Mouse (Mus musculus) embryonic facial prominence, embryonic 13.5 days (tissue): ENCODE measurements around the gene Nrcam. TPM values are rescaled to one million over a fixed set of nuclear protein-coding genes. Genes with fewer than 3 reads are reported as not detected.

Experiments
- ATAC-seq: fragments of 200-750 bp; cut with Nextera tagmentation; 2 replicates; pipeline ENCODE4 v1.8.0; 2017; ENCODE audit warnings: low read depth; ENCODE audit not compliant: insufficient number of reproducible peaks, insufficient read depth, low FRiP score, low TSS enrichment
- H3K27ac ChIP-seq: fragments of 300-500 bp; sonication (generic); 2 replicates; pipeline ENCODE4 v1.5.1; 2015; ENCODE audit warnings: moderate library complexity, mild to moderate bottlenecking, inconsistent platforms
- H3K27me3 ChIP-seq: fragments of 300-500 bp; sonication (generic); 2 replicates; pipeline ENCODE4 v1.6.1; 2015; ENCODE audit warnings: mild to moderate bottlenecking, inconsistent platforms
- H3K36me3 ChIP-seq: fragments of 300-500 bp; sonication (generic); 2 replicates; pipeline ENCODE4 v1.6.1; 2015; ENCODE audit warnings: mild to moderate bottlenecking, inconsistent platforms
- H3K4me1 ChIP-seq: fragments of 300-500 bp; sonication (generic); 2 replicates; pipeline ENCODE4 v1.6.1; 2015; ENCODE audit warnings: inconsistent platforms
- H3K4me2 ChIP-seq: fragments of 300-500 bp; sonication (generic); 2 replicates; pipeline ENCODE4 v1.6.1; 2015; ENCODE audit warnings: moderate library complexity, mild to moderate bottlenecking, inconsistent platforms
- H3K4me3 ChIP-seq: fragments of 300-500 bp; sonication (generic); 2 replicates; pipeline ENCODE4 v1.5.1; 2015; ENCODE audit warnings: mild to moderate bottlenecking, inconsistent platforms
- H3K9ac ChIP-seq: fragments of 300-500 bp; sonication (generic); 2 replicates; pipeline ENCODE4 v1.6.1; 2015; ENCODE audit warnings: mild to moderate bottlenecking, inconsistent platforms
- H3K9me3 ChIP-seq: fragments of 300-500 bp; sonication (generic); 2 replicates; pipeline ENCODE4 v1.6.1; 2016; ENCODE audit warnings: inconsistent platforms
- WGBS: fragments of 180-500 bp; shearing (Covaris S2); methylation state at CpG from one replicate; pipeline ENCODE4 v1.1.7; 2015; ENCODE audit warnings: mixed read lengths; 5-methylcytosine and 5-hydroxymethylcytosine counted together
- polyA plus RNA-seq: library from polyadenylated mRNA; unstranded; fragments of >200 nt; fragmentation: Nextera tagmentation; extraction: Ambion mirVana; gene quantifications from 2 replicates; pipeline ENCODE4 v1.2.1, GENCODE M21; 2015

The Nrcam gene
- polyA plus RNA-seq, 1 experiment from 2014 or later = 3.6 TPM

- H3K4me1 ChIP-seq = no peaks in the 10 kb centered on the region
- no peaks in the 10 kb centered on the region for H3K36me3 ChIP-seq
- no peak for ATAC-seq
- H3K9ac ChIP-seq = no peak overlapping the region
- H3K27ac ChIP-seq = no peak overlapping the region
- no peak overlapping the region for H3K4me3 ChIP-seq
- no peak overlapping the region for H3K4me2 ChIP-seq
- H3K27me3 ChIP-seq = peaks cover 3% of the 10 kb centered on the region; the same call in 1 of the 2 replicates
- WGBS = 75% methylated on average over 8 of the region's 8 CpGs
- no peaks in the 10 kb centered on the region for H3K9me3 ChIP-seq
Measured at GRCm38 (mm10) chr12:44524621-44525565, 196.2 kb downstream of the Nrcam start.

- ATAC-seq = no peak
Measured at GRCm38 (mm10) chr12:44528391-44529016, 199.8 kb downstream of the Nrcam start.

GRCm38 (mm10) chr12:44532337-44533113 lies 203.8 kb downstream of the Nrcam start:
- Histone ChIP-seq H3K27me3 (0 out of 2 replicates have a peak, but pooled peaks cover 2% of the 10 kb centered on the region), H3K27ac (no peak overlapping the region), H3K4me3 (no peak overlapping the region), H3K9ac (no peak overlapping the region), H3K4me2 (no peak overlapping the region), H3K4me1 (no peaks in the 10 kb centered on the region), H3K36me3 (no peaks in the 10 kb centered on the region), H3K9me3 (no peaks in the 10 kb centered on the region)
- ATAC-seq = no peak
- 80% methylated on average over 19 of the region's 19 CpGs for WGBS

More at GRCm38 (mm10) chr12:44528391-44529016, 199.8 kb downstream of the Nrcam start:
- Histone ChIP-seq H3K27me3 (0 out of 2 replicates have a peak, but pooled peaks cover 2% of the 10 kb centered on the region), H3K4me3 (no peak overlapping the region), H3K9ac (no peak overlapping the region), H3K36me3 (no peaks in the 10 kb centered on the region), H3K27ac (no peak overlapping the region), H3K4me2 (no peak overlapping the region), H3K4me1 (no peaks in the 10 kb centered on the region), H3K9me3 (no peaks in the 10 kb centered on the region)
- WGBS = 28% methylated on average over 11 of the region's 11 CpGs

GRCm38 (mm10) chr12:44534100-44534633 lies 205.5 kb downstream of the Nrcam start:
- Histone ChIP-seq H3K4me1 (no peaks in the 10 kb centered on the region), H3K36me3 (no peaks in the 10 kb centered on the region), H3K9me3 (no peaks in the 10 kb centered on the region), H3K9ac (no peak overlapping the region), H3K27ac (no peak overlapping the region), H3K4me3 (no peak overlapping the region), H3K27me3 (0 out of 2 replicates have a peak, but pooled peaks cover 2% of the 10 kb centered on the region), H3K4me2 (no peak overlapping the region)
- no peak for ATAC-seq
- 77% methylated on average over 7 of the region's 7 CpGs for WGBS

- WGBS = 39% methylated on average over 5 of the region's 5 CpGs
- Histone ChIP-seq H3K4me2 (no peak overlapping the region), H3K4me1 (no peaks in the 10 kb centered on the region), H3K27ac (no peak overlapping the region), H3K9me3 (no peaks in the 10 kb centered on the region), H3K27me3 (0 out of 2 replicates have a peak, but pooled peaks cover 2% of the 10 kb centered on the region), H3K4me3 (no peak overlapping the region), H3K36me3 (no peaks in the 10 kb centered on the region), H3K9ac (no peak overlapping the region)
- ATAC-seq = no peak
Measured at GRCm38 (mm10) chr12:44535623-44536022, 206.9 kb downstream of the Nrcam start.

GRCm38 (mm10) chr12:44547721-44548369 lies 219.2 kb downstream of the Nrcam start:
- Histone ChIP-seq H3K4me3 (no peak overlapping the region), H3K27me3 (no peaks in the 10 kb centered on the region), H3K27ac (no peak overlapping the region), H3K9me3 (no peaks in the 10 kb centered on the region), H3K4me1 (no peaks in the 10 kb centered on the region), H3K4me2 (no peak overlapping the region), H3K36me3 (no peaks in the 10 kb centered on the region), H3K9ac (no peak overlapping the region)
- no peak for ATAC-seq
- WGBS = 53% methylated on average over 8 of the region's 8 CpGs

GRCm38 (mm10) chr12:44548465-44548864 lies 219.8 kb downstream of the Nrcam start:
- Histone ChIP-seq H3K36me3 (no peaks in the 10 kb centered on the region), H3K27me3 (no peaks in the 10 kb centered on the region), H3K4me3 (no peak overlapping the region), H3K27ac (no peak overlapping the region), H3K9ac (no peak overlapping the region), H3K4me1 (no peaks in the 10 kb centered on the region), H3K9me3 (no peaks in the 10 kb centered on the region), H3K4me2 (no peak overlapping the region)
- WGBS = 60% methylated on average over 9 of the region's 9 CpGs
- no peak for ATAC-seq

GRCm38 (mm10) chr12:44551614-44552013 lies 222.9 kb downstream of the Nrcam start:
- Histone ChIP-seq H3K27me3 (no peaks in the 10 kb centered on the region), H3K9ac (no peak overlapping the region), H3K27ac (no peak overlapping the region), H3K36me3 (no peaks in the 10 kb centered on the region), H3K4me3 (no peak overlapping the region), H3K4me2 (no peak overlapping the region), H3K9me3 (no peaks in the 10 kb centered on the region), H3K4me1 (no peaks in the 10 kb centered on the region)
- ATAC-seq = no peak

- Histone ChIP-seq H3K4me2 (no peak overlapping the region), H3K27me3 (no peaks in the 10 kb centered on the region), H3K27ac (no peak overlapping the region), H3K9ac (no peak overlapping the region), H3K9me3 (no peaks in the 10 kb centered on the region), H3K4me1 (no peaks in the 10 kb centered on the region), H3K4me3 (no peak overlapping the region), H3K36me3 (no peaks in the 10 kb centered on the region)
- no peak for ATAC-seq
- 56% methylated on average over 2 of the region's 2 CpGs for WGBS
Measured at GRCm38 (mm10) chr12:44554051-44554450, 225.4 kb downstream of the Nrcam start.

- Histone ChIP-seq H3K4me3 (no peak overlapping the region), H3K4me2 (no peak overlapping the region), H3K36me3 (no peaks in the 10 kb centered on the region), H3K9ac (no peak overlapping the region), H3K9me3 (no peaks in the 10 kb centered on the region), H3K4me1 (no peaks in the 10 kb centered on the region), H3K27ac (no peak overlapping the region), H3K27me3 (no peaks in the 10 kb centered on the region)
- ATAC-seq = no peak
- 93% methylated on average over 1 of the region's 1 CpGs for WGBS
Measured at GRCm38 (mm10) chr12:44554808-44555207, 226.1 kb downstream of the Nrcam start.

GRCm38 (mm10) chr12:44560002-44560401 lies 231.3 kb downstream of the Nrcam start:
- Histone ChIP-seq H3K36me3 (no peaks in the 10 kb centered on the region), H3K4me3 (no peak overlapping the region), H3K4me2 (no peak overlapping the region), H3K27ac (no peak overlapping the region), H3K27me3 (no peaks in the 10 kb centered on the region), H3K9me3 (no peaks in the 10 kb centered on the region), H3K9ac (no peak overlapping the region), H3K4me1 (no peaks in the 10 kb centered on the region)
- ATAC-seq = no peak
